Mouse (Mus musculus) midbrain, embryonic 10.5 days (tissue): ENCODE data around the gene Kxd1. TPM values are rescaled to one million over a fixed set of nuclear protein-coding genes. Genes with fewer than 3 reads are reported as not detected.
A peak's percentile ranks its signal among the peaks of the same experiment; 100 is the strongest.

Source experiments
- DNase-seq: peaks from one replicate; pipeline ENCODE4 v3.0.0-alpha.2; 2017; ENCODE audit warnings: low spot score
- H3K27ac ChIP-seq: fragments of 300-500 bp; sonication (generic); replicated peaks from 2 replicates; pipeline ENCODE4 v1.5.1; 2016; ENCODE audit warnings: mild to moderate bottlenecking
- H3K27me3 ChIP-seq: fragments of 300-500 bp; sonication (generic); 2 replicates; pipeline ENCODE4 v1.6.1; 2016; ENCODE audit warnings: low read depth, mild to moderate bottlenecking; ENCODE audit not compliant: poor library complexity, severe bottlenecking
- H3K36me3 ChIP-seq: fragments of 300-500 bp; sonication (generic); 2 replicates; pipeline ENCODE4 v1.6.1; 2016; ENCODE audit warnings: mild to moderate bottlenecking, moderate library complexity
- H3K4me1 ChIP-seq: fragments of 300-500 bp; sonication (generic); 2 replicates; pipeline ENCODE4 v1.6.1; 2016
- H3K4me3 ChIP-seq: fragments of 300-500 bp; sonication (generic); 2 replicates; pipeline ENCODE4 v1.5.1; 2016; ENCODE audit warnings: mild to moderate bottlenecking, moderate library complexity
- H3K9me3 ChIP-seq: fragments of 300-500 bp; sonication (generic); replicated peaks from 2 replicates; pipeline ENCODE4 v1.6.1; 2016; ENCODE audit warnings: mild to moderate bottlenecking
- WGBS: fragments of 180-500 bp; shearing (Covaris S2); methylation state at CpG from one replicate; pipeline ENCODE4 v1.1.7; 2016; 5-methylcytosine and 5-hydroxymethylcytosine counted together
- polyA plus RNA-seq: library from polyadenylated mRNA; unstranded; fragments of >200 nt; fragmentation: Nextera tagmentation; extraction: Ambion mirVana; gene quantifications from 2 replicates; pipeline ENCODE4 v1.2.1, GENCODE M21; 2016

Kxd1 gene
- polyA plus RNA-seq, 1 experiment from 2014 or later = 56.5 TPM

- Histone ChIP-seq H3K36me3 (no peaks in the 10 kb centered on the region), H3K27me3 (peaks cover 80% of the 10 kb centered on the region), H3K27ac (no peak overlapping the region), H3K4me3 (no peak overlapping the region), H3K4me1 (peaks cover 20% of the 10 kb centered on the region), H3K9me3 (no peaks in the 10 kb centered on the region)
- WGBS = 70% methylated on average over 3 of the region's 3 CpGs
- no peak for DNase-seq
These were observed 45.8 kb downstream of the Kxd1 start for GRCm38 (mm10) chr8:70481908-70482307.

DNA sequence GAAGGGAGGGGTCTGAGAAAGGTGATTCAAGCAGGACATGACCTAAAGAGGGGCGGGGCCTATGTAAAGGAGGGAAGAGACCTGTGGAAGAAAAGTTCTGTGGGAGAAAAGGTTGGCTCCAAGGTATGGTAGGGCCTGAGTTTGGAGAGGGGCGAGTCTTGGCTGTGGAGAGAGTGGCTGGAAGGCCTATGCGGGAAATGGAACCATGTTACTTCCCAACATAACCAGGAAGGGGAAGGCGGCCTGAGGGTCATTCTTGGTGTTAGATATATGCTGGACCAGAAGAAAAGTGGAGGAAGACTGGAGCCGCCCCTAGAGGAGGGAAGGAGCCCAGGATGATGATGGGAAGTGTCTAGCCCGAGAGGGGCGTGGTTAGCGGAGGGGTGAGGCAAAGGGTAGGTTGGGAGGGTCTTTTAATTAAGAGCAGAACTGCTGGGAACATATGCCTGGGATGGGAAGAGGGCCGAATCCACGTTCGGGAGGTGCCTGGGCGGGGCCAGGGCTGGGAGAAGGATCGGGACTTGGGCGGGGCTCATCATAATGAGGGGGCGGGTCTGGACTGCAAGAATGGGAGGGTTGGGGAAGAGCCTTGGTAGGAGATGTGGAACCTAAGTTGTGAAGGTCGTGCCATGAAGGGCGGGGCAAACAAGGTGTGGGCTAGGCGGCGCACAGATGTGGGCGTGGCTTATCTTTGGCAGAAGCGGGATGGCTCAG lies 50.3 kb downstream of the Kxd1 start:
- DNase-seq = peak; percentile 40
- H3K27ac ChIP-seq = peak overlapping the region; percentile 90; the same call in 1 of the 2 replicates
- peaks cover 27% of the 10 kb centered on the region for H3K4me1 ChIP-seq
- peak overlapping the region; percentile 89 for H3K4me3 ChIP-seq
- peaks cover 35% of the 10 kb centered on the region for H3K27me3 ChIP-seq
- peaks cover 8% of the 10 kb centered on the region; the same call in 1 of the 2 replicates for H3K36me3 ChIP-seq
- 1% methylated on average over 21 of the region's 21 CpGs for WGBS
- H3K9me3 ChIP-seq = no peaks in the 10 kb centered on the region

DNA sequence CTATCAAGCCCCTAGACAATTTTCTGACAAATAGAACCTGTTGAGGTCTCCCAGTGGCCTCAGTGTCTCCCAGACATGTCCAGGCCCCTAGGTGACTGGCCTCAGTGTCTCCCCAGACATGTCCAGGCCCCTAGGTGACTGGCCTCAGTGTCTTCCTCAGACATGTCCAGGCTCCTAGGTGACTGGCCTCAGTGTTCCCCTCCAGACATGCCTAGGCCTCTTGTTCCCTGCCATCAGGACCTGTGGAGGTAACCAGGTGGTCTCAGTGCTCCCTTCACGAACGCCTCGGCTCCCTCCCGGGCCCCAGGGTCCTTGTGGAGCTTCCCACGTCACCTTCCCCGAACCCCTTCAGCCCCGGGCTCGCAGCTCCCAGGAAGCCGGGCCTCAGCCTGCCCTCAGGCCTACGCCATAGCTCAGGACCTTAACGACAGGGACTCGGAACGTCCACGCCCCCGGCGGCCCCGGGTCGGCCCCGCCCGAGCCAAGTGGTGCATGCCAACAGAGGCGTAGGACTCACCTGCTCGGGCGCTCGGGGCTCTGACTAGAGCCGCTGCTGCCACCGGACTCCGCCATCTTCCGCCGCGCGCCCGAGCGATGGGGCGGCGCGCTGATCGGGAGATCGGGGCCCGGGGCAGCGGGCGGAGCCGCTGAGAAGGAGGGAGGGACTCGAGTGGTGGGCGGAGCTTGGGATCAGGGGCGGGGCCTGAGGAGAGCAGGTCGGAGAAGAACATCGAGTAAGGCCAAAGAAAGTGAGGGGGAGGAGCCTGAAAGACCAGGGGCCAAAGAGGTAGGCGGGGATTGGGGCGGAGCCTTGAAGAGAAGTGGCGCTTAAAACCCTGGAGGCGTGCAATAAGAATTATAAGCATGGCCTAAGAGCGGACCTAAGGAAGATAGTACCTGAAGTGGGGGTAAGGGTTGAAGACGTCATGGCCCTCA lies 51.2 kb downstream of the Kxd1 start, which contains the start of gene Klhl26:
TSS of gene Klhl26 (minus strand) at position 636 of the 936 bp plus-strand sequence.
- peak; percentile 95 for DNase-seq
- peaks cover 8% of the 10 kb centered on the region; the same call in 1 of the 2 replicates for H3K36me3 ChIP-seq
- peaks cover 27% of the 10 kb centered on the region for H3K4me1 ChIP-seq
- peak within 1 kb of the TSS; percentile 89 for H3K4me3 ChIP-seq
- WGBS = under 1% methylated on average over 52 of the region's 53 CpGs
- peaks cover 26% of the 10 kb centered on the region for H3K27me3 ChIP-seq
- no peaks in the 10 kb centered on the region for H3K9me3 ChIP-seq
- H3K27ac ChIP-seq = peak within 1 kb of the TSS; percentile 90

- no peak overlapping the region for H3K27ac ChIP-seq
- 94% methylated on average over 7 of the region's 7 CpGs for WGBS
- DNase-seq = no peak
These were observed 55.9 kb downstream of the Kxd1 start for GRCm38 (mm10) chr8:70471856-70472255.

GRCm38 (mm10) chr8:70469938-70470337 lies 57.8 kb downstream of the Kxd1 start:
- WGBS = 69% methylated on average over 2 of the region's 2 CpGs
- peaks cover 17% of the 10 kb centered on the region for H3K36me3 ChIP-seq
- peaks cover 35% of the 10 kb centered on the region for H3K4me1 ChIP-seq
- DNase-seq = no peak
- H3K27me3 ChIP-seq = no peaks in the 10 kb centered on the region
- 0 out of 2 replicates have a peak overlapping the region, but pooled peaks have one; percentile 1 for H3K4me3 ChIP-seq
- H3K9me3 ChIP-seq = no peaks in the 10 kb centered on the region
- H3K27ac ChIP-seq = 0 out of 2 replicates have a peak overlapping the region, but pooled peaks have one; percentile 42

More at GRCm38 (mm10) chr8:70471856-70472255, 55.9 kb downstream of the Kxd1 start:
- H3K27me3 ChIP-seq = no peaks in the 10 kb centered on the region
- peaks cover 12% of the 10 kb centered on the region; the same call in 1 of the 2 replicates for H3K36me3 ChIP-seq
- no peak overlapping the region for H3K4me3 ChIP-seq
- no peaks in the 10 kb centered on the region for H3K9me3 ChIP-seq
- peaks cover 45% of the 10 kb centered on the region for H3K4me1 ChIP-seq

- no peak for DNase-seq
- no peaks in the 10 kb centered on the region for H3K9me3 ChIP-seq
- H3K4me1 ChIP-seq = peaks cover 34% of the 10 kb centered on the region
- H3K4me3 ChIP-seq = 0 out of 2 replicates have a peak overlapping the region, but pooled peaks have one; percentile 1
- WGBS = 60% methylated on average over 10 of the region's 10 CpGs
- H3K27me3 ChIP-seq = no peaks in the 10 kb centered on the region
- 0 out of 2 replicates have a peak overlapping the region, but pooled peaks have one; percentile 42 for H3K27ac ChIP-seq
- H3K36me3 ChIP-seq = peaks cover 14% of the 10 kb centered on the region
These were observed 58.4 kb downstream of the Kxd1 start for GRCm38 (mm10) chr8:70469295-70469916.

DNA sequence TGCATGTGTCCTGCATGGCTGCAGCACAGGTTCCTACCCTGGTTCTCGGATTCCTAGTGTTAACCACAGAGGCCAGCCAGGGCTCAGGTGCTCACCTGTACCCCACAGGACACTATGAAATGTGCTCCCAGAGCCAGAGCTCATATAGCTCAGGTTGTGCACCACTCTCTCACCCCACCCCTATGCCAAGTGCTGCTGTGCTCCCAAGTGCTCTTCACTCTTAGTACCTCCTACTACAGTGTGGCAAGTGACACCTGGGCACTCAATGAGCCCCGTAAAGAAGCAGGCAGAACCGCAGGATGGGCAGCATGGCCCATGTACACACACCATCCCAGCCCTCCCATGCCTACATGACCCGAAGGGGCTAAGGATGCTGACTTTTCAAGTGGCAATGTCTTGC lies 59.0 kb downstream of the Kxd1 start:
- peaks cover 11% of the 10 kb centered on the region for H3K36me3 ChIP-seq
- no peaks in the 10 kb centered on the region for H3K9me3 ChIP-seq
- peaks cover 35% of the 10 kb centered on the region for H3K4me1 ChIP-seq
- WGBS = 90% methylated on average over 4 of the region's 4 CpGs
- DNase-seq = no peak
- H3K27me3 ChIP-seq = no peaks in the 10 kb centered on the region
- H3K4me3 ChIP-seq = no peak overlapping the region
- H3K27ac ChIP-seq = 0 out of 2 replicates have a peak overlapping the region, but pooled peaks have one; percentile 23

DNA sequence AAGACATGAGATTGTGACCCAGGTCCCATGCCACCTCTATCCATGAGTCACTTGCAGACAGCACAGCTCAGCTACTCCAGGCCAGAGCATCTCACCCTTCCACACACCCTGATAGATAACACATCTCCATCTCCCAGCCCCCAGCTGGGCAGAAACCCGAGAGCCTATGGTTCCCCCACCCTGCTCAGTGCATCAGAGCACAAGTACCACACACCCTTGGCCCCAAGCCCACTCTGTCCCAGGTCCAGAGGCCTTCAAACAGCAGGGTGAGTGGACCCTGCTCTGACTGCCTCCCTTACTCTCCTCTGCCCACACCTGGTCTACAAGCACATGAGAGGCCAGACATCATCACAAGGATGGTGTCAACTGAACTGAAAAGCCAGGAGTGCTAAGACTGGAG lies 59.8 kb downstream of the Kxd1 start:
- DNase-seq = no peak
- WGBS = 68% methylated on average over 1 of the region's 1 CpGs
- H3K36me3 ChIP-seq = peaks cover 11% of the 10 kb centered on the region
- H3K4me3 ChIP-seq = no peak overlapping the region
- no peaks in the 10 kb centered on the region for H3K9me3 ChIP-seq
- peaks cover 42% of the 10 kb centered on the region for H3K4me1 ChIP-seq
- no peak overlapping the region for H3K27ac ChIP-seq
- H3K27me3 ChIP-seq = no peaks in the 10 kb centered on the region

DNA sequence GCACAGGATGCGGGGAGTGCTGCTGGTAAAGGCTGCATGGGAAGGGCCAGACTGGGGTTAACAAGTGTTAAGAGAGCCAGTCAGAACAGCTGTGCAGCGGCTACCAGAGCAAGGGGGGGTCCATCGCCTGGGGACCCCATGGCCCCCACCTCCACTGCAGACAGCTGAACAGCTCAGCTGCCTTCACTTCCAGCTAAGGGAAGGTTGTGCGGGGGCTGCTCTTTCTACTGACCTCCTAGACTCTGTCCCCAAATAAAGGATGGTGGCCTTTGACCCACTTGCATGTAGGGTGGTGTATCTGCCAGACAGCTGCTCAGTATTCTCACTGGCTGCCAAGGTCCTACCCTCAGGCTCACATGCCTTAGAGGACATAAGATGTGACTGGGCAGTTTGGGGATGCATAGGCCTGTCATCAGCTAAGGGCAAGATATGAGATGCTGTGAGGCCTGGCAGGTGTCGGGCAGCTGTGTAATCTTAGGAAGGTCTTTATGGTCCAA lies 60.5 kb downstream of the Kxd1 start:
- H3K27ac ChIP-seq = no peak overlapping the region; the same call in 1 of the 2 replicates

GRCm38 (mm10) chr8:70466771-70467170 lies 61.0 kb downstream of the Kxd1 start:
- no peak overlapping the region; the same call in 1 of the 2 replicates for H3K27ac ChIP-seq
- no peaks in the 10 kb centered on the region for H3K9me3 ChIP-seq
- no peaks in the 10 kb centered on the region for H3K27me3 ChIP-seq
- peaks cover 11% of the 10 kb centered on the region for H3K36me3 ChIP-seq
- DNase-seq = no peak
- H3K4me3 ChIP-seq = no peak overlapping the region
- peaks cover 42% of the 10 kb centered on the region for H3K4me1 ChIP-seq
- 73% methylated on average over 11 of the region's 11 CpGs for WGBS

More for the DNA sequence above, 60.5 kb downstream of the Kxd1 start:
- no peak for DNase-seq
- Histone ChIP-seq H3K27me3 (no peaks in the 10 kb centered on the region), H3K9me3 (no peaks in the 10 kb centered on the region), H3K4me3 (no peak overlapping the region), H3K4me1 (peaks cover 42% of the 10 kb centered on the region), H3K36me3 (peaks cover 11% of the 10 kb centered on the region)
- 84% methylated on average over 5 of the region's 5 CpGs for WGBS

- Histone ChIP-seq H3K4me1 (peaks cover 42% of the 10 kb centered on the region), H3K4me3 (no peak overlapping the region), H3K9me3 (no peaks in the 10 kb centered on the region), H3K27ac (0 out of 2 replicates have a peak overlapping the region, but pooled peaks have one; percentile 30), H3K27me3 (no peaks in the 10 kb centered on the region), H3K36me3 (peaks cover 11% of the 10 kb centered on the region)
- DNase-seq = no peak
- 85% methylated on average over 4 of the region's 4 CpGs for WGBS
These were observed 61.5 kb downstream of the Kxd1 start for GRCm38 (mm10) chr8:70466305-70466704.

- Histone ChIP-seq H3K27me3 (no peaks in the 10 kb centered on the region), H3K36me3 (peaks cover 11% of the 10 kb centered on the region), H3K27ac (no peak overlapping the region), H3K9me3 (no peaks in the 10 kb centered on the region), H3K4me1 (peaks cover 42% of the 10 kb centered on the region), H3K4me3 (no peak overlapping the region)
- WGBS = 97% methylated on average over 4 of the region's 4 CpGs
- DNase-seq = no peak
These were observed 62.1 kb downstream of the Kxd1 start for GRCm38 (mm10) chr8:70465701-70466100.
